Mouse (Mus musculus) heart, adult 11 months (tissue): ENCODE measurements around the gene Id1.
A peak's percentile ranks its signal among the peaks of the same experiment; 100 is the strongest.

Source experiments
- DNase-seq: peaks from one replicate; pipeline ENCODE4 v3.0.0; 2022

Gene Id1

GRCm38 (mm10) chr2:152724332-152724723, 11.7 kb upstream of the Id1 start:
- peak; percentile 92 for DNase-seq

GRCm38 (mm10) chr2:152725178-152725750, 10.8 kb upstream of the Id1 start:
- peak; percentile 95 for DNase-seq

- DNase-seq = no peak
These were observed 9.8 kb upstream of the Id1 start for GRCm38 (mm10) chr2:152726213-152726612.

- peak; percentile 98 for DNase-seq
These were observed 9.2 kb upstream of the Id1 start for GRCm38 (mm10) chr2:152726751-152727335.

- DNase-seq = peak; percentile 99
These were observed 8.1 kb upstream of the Id1 start for GRCm38 (mm10) chr2:152727795-152728510.

DNA sequence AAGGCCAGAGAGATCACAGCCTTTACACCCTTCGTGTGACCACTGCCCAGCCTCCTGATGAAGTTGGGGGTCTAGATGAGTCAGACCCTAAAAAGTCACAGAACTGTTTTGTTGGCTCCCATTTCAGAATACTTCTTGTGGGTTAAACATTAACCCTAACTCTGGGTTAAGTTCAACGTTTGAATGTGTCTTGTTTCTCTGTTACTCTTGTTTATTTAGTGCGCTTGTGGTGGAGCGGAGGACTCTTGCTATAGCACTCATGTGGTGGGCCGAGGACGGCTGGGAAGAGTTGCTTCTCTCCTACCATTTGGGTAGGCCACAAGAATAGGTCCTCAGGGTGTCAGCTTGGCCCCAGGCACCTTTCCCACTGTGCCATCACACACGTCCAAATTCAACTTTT, 7.5 kb upstream of the Id1 start:
- DNase-seq = no peak

GRCm38 (mm10) chr2:152729013-152729635, 6.9 kb upstream of the Id1 start:
- DNase-seq = peak; percentile 94

- DNase-seq = peak; percentile 99
These were observed 6.4 kb upstream of the Id1 start for GRCm38 (mm10) chr2:152729636-152730020.

DNA sequence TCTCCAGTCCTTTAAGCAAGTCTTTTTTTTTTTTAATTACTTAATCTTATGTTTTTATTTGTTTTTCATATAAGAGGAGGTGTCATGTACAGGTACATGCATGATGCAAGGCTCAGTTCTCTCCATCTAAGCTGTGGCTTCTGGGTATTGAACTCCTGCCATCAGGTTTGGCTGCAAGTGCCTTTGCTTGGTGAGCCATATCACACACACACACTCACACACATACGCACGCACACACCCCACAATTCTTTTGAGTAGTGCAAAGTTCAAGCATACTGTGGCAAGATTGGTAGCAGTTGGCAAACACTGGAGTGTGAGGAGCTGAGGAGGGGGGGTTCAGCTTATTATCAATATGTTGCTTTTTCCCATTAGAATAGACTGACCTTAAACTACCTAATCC, 2.9 kb upstream of the Id1 start:
- no peak for DNase-seq

DNA sequence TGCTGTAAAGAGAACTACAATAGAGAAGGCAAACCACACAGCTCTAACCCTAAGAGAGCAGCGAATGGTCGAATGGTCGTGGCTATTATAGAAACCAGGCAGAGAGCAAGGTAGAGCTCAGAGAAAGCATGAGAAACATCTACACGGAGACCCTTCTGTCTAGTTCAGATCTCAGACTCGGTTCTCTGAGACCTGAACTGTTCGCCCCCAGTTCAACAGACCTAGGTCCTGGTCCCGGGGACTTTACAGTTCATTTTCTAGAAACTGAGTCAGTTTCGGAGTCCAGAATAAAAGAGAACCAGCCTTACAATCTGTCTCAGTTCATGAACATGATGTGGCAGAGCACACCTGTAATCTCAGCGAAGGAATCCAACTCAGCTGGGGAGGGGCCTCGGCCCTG, 1.6 kb upstream of the Id1 start:
- DNase-seq = no peak

DNA sequence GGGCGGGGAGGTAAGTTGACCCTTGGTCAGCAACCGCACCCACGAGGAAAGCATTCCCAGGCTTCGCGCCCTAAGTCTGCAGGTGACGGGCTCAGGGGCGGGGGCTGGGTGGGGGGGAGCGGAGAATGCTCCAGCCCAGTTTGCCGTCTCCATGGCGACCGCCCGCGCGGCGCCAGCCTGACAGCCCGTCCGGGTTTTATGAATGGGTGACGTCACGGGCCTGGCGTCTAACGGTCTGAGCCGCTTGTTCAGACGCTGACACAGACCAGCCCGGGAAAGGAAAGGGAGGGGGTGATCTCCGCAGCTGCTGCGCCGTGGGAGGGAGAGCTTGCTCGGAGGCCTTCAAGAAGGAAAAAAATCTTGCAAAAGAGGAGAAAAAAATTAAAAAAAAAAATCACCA, 1.1 kb upstream of the Id1 start:
- peak; percentile 100 for DNase-seq

GRCm38 (mm10) chr2:152736748-152737147, 697 bp downstream of the Id1 start:
- peak; percentile 94 for DNase-seq

- DNase-seq = peak; percentile 97
These were observed 1.5 kb downstream of the Id1 start for GRCm38 (mm10) chr2:152737306-152738221.

- DNase-seq = no peak
These were observed 2.3 kb downstream of the Id1 start for GRCm38 (mm10) chr2:152738341-152738740.

DNA sequence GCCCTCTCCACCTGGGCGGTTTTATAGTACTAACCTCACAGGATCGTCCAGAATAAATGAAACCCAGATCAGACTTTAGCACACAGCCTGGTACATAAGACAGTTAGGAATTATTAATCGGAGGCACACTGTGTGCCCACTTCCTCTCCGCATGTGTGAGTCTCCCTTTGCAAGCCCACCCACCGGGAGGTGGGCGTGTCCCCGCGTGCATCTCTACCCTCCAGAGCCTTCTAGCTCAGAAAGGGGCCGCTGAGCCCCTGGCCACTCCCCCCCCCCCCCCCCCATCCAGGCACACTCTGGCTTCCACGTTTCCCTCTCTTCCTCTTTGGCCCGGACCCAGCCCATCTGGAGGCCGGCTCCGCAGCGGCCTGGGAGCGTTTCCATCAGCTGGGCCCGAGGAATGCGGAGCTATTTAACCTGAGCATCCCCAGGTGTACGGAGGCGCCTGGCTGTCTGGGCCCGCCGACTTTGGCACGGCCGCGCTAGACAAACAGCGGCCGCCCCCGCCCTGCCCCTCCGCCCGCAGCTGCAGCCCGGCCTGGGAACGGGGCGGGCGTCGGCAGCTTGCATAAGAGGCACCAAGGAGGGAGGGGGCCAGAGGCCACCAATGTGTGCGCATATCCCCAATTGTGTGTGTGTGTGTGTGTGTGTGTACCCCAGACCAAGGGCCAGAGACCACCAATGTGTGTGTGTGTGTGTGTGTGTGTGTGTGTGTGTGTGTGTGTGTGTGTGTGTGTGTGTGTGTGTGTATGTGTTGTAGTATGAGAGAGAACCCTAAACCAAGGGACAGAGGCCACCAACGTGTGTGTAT, 3.2 kb downstream of the Id1 start:
- peak; percentile 99 for DNase-seq

GRCm38 (mm10) chr2:152739842-152740260, 3.8 kb downstream of the Id1 start:
- DNase-seq = peak; percentile 96

- peak; percentile 91 for DNase-seq
These were observed 4.4 kb downstream of the Id1 start for GRCm38 (mm10) chr2:152740490-152740889.

- peak; percentile 98 for DNase-seq
These were observed 5.3 kb downstream of the Id1 start for GRCm38 (mm10) chr2:152741153-152742041.

DNA sequence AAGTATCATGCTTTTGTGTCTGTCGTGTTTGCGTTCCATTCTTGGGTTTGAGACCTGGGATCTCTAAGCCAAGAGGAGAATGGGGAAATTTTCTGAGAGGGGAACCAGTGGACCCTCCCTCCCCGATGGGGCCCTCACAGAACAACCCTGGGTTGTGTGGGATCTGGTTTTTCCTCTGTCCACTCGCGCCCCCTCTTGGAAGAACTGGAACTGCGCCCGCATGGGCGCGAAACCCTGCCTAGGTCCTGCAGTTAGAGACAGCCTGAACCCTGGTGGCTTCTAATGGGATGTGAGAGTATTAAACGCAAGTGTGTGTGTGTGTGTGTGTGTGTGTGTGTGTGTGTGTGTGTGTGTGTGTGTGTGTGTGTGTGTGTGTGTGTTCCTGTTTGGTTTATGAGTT, 6.4 kb downstream of the Id1 start:
- DNase-seq = peak; percentile 98

- DNase-seq = peak; percentile 96
These were observed 18.1 kb downstream of the Id1 start, which contains the start of gene Cox4i2 for GRCm38 (mm10) chr2:152753944-152754711. TSS of gene Cox4i2 (plus strand) at chr2:152754173.
